Mouse (Mus musculus): ENCODE data around the gene Nap1l4. TPM values are rescaled to one million over a fixed set of nuclear protein-coding genes. Genes with fewer than 3 reads are reported as not detected.
A peak's percentile ranks its signal among the peaks of the same experiment; 100 is the strongest.
"Not testable (repeated sequence)": the region's sequence is repeated elsewhere in the genome, so short reads cannot be mapped to it uniquely, and the experiment has no call there.

Gene Nap1l4
- total RNA-seq (2014; fragmentation: Nextera tagmentation), result 85.5 and 133 TPM in 2 replicates
- total RNA-seq (2017), result 126 and 136 TPM in 2 replicates

DNA sequence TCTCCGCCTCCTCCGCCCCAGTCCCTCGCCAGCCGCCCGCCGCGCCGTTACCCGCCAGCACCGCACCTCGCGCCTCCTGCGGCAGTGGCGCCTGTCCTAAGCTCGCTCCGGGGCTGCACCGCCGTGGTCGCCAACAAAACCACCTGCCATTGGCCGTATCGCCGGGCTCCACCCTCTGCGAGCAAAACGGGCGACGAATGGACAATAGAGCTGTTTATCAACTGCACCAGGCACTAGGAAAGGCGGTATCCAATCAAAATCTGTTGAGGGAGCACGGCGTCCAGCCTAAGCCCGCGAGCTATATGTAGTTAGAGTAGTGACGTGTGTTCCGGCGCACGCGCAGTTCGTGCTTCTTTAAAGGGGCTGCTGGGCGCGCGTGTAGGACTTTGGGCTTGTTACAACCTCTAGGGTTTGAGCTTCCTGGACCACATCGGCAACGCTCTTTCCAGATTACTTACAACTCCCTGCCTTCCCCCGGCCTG is at the start of gene Nap1l4:
Gene Nap1l4 (minus strand): TSS at position 131 of the 482 bp plus-strand sequence.
- peak; percentile 85 for ATAC-seq (replicated peaks; ENCODE audit: poor library complexity, severe bottlenecking)

DNA sequence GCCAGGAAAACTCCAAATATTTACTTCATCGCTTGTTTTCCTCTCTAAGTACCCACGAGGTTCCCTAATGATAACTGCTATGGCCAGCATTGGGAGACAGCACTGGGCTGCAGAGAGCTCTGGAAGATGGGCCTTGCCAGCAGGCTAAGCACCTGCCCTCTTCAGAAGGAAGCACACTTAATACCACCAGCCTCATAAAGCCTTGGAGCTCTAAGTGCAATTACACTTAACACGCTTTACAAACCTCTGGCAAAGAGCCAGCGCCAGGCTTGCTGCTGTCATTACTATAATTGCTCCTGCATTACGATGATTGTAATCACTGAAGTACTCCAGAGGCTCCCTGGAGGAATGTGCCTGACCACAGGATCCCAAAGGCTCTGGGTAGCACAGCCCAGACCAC is 46.0 kb upstream of the Nap1l4 start:
- no peak for ATAC-seq (replicated peaks; ENCODE audit: poor library complexity, severe bottlenecking)

DNA sequence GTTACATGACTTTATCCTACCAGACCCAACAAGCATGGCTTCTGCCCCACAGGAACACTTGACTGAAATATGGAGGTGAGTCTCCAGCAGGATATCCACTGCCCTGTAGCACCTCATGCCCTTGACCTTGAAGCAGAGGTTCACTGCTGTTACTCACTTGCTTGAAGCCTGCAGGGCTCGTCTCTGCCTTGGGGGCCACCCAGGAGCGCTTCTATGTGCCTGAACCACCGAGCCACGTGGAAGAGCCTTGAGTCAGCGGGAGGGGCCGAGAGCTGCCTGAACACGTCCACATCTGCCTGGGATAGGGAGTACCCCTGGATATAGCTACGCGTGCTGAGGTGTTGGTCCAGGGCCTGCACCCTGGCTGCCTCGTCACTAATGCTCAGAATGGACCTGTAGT is 43.3 kb upstream of the Nap1l4 start:
- ATAC-seq (replicated peaks; ENCODE audit: poor library complexity, severe bottlenecking), result no peak

DNA sequence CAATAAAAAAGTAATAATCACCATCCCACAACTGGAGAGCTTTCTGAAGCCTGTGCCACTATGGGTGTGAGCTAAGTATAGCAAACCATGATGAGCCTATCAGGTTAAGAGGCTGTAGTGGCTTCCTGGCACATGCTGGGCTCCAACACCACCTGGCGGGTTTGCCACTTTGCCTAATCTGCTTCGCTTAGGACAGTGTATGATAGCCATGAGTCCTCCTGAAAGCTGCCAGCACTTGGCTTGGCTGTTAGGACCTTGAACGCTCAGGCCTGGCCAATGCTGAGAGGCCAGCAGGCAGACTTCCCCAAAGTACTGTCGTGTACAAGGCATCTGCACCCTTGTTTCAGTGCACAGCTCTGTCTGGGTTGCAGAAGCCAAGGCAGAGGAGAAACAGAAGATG is 39.1 kb upstream of the Nap1l4 start:
- no peak for ATAC-seq (replicated peaks; ENCODE audit: poor library complexity, severe bottlenecking)

DNA sequence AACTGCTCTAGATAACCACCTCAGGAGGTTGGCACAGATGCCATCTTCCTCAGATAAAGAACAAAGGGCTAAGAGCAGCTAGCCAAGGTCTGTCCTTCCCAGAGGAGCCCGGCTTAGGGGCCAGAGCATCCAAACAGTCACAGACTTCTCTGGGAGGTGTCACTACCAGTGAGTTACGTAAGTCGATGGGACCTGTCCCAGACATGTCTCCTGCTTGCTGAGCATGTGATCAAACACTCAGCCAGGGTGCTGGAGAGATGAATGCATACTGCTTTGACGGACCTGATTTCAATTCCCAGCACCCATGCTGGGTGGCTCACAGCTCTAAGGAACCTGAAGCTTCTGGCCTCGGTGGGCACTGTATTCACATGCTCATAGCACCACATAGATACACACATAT is 38.7 kb upstream of the Nap1l4 start:
- ATAC-seq (replicated peaks; ENCODE audit: poor library complexity, severe bottlenecking), result no peak

DNA sequence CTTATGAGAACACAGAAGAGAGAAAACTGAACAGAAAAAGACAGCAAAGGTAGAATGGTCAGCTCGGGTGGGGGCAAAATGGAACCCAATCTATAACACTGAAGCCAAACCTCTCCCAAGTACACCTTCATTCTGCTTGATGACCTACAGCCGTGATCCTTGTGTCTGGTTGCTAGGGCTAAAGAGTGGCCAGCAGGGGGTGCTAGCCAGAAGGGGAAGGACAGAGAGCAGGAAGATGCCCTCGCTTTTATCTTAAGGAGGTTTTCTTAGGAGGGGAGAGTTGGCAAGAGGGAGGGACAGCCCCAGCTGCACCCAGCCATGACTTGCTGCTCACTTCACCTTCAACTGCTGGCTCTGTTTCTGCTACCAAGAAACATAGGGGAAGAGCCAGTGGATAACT is 35.0 kb upstream of the Nap1l4 start:
- peak; percentile 81 for ATAC-seq (replicated peaks; ENCODE audit: poor library complexity, severe bottlenecking)

DNA sequence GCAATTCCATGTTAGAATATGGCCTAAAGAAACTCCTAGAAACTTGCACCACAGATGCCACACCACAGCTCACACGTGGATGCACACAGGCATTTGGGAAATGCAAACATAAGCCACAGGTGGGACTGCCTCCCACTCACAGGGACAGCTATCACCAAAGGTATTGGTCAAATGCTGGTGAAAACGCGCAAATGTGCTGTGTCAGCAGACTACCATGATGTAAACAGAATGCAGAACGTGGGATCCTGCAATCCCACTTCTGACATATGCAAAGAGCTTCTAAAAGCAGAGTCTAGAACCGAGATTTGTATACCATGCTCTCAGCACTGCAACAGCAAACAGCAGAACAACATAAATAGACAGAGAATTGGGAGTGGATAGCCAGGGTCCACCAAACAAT is 34.1 kb upstream of the Nap1l4 start:
- no peak for ATAC-seq (replicated peaks; ENCODE audit: poor library complexity, severe bottlenecking)

DNA sequence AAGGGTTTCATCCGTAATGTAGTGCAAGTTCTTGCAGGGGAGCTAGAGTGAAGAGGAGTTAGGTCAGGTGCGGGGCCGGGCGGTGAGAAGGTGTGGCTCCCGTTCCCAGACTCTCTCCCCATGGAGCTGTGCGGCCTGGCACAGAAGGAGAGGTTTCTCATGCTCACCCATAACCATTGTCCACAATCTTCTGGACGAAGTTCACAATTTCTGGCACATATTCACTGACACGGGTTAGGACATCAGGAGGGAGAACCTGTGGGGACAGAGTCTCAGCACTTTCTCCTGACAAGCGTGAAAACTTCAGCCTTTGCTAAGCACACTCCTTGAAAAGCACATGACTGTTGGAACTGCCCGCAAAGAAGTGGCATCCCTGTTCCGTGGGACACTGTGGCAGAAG is 26.8 kb upstream of the Nap1l4 start:
- ATAC-seq (replicated peaks; ENCODE audit: poor library complexity, severe bottlenecking), result no peak

DNA sequence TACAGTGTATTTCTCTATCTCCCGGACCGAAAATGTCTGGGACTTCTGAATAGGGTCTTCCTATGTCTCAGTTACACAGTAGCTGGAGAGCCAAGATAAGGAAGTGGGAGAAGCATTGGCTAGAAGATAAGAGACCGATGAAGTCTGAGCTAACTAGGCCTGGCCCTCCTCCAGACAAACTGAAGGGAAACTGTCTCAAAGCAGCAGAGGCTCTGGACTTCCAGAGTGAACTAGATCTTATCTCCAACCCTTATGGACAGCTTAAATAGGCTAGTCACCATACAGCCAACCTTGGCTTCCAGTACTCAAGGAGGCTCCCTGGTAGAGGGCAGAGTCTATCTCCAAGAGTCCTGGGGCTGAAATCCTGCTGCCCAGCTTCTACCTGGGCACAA is 16.7 kb upstream of the Nap1l4 start:
- peak; percentile 36 for ATAC-seq (replicated peaks; ENCODE audit: poor library complexity, severe bottlenecking)

DNA sequence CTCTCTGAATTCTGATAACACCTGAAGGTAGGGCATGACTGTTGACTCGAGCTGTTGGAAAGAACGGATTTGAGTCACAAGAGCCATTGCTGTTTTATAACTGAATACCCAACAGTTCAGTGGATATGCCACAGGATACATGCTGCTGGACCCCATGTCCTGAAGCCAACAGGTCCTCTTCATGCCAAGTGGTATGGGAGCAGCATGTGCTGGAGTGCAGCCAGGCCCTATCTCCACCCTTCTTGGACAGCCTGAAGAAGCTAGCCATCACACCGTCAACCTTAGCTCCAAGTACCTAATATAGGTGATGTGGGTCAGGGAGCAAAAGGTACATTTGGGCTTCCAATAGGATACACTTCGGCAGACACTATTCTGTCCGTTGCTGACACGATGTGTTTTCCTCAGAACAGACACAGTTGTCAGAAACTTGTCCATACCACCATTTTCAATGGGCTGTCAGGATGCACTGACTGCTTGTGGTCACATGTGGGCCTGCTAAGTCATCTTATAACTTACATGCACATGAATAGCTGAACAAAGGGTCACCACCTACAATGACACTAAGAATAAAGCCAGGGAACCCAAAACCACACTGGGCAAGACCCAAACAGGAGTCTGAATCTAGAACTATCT is 16.2 kb upstream of the Nap1l4 start:
- ATAC-seq (replicated peaks; ENCODE audit: poor library complexity, severe bottlenecking), result no peak

DNA sequence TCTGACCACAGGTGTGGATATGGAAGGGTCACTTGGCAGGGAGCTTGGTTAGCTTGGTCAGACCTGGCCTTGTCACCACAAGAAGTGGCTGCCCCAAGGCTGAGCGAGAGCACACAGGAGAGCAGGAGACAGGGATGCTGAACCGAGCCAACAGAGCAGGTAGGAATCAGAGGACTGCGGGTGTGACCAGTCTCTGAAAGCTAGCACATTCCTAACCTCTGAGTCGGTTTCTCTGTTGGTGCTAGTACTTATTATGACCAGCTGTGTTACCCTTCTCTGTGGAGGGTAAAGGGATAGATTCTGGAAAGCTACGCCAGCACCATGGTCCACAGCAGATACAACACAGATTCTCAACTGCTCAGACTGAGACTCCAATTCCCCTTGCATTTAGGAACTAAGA is 14.9 kb upstream of the Nap1l4 start:
- no peak for ATAC-seq (replicated peaks; ENCODE audit: poor library complexity, severe bottlenecking)

DNA sequence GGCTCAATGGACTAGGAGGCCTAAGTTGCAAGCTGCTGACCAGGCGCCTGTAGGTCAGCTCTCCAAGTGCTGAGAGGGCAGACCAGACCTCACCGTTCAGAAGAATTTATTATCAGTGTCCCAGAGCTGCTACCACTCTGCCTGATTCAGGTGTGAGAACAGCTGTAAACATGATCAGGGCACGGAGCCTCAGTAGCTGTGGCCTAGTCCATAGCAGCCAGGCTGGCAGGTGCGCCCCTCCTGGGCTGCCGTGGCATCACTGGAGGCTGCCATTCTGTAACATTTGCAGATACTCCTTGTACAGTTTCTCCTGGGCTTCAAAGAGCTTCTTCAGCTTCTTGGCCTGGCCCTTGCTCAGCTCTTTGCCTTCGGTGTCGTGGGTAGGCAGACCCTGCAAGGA is 8.7 kb upstream of the Nap1l4 start:
- no peak for ATAC-seq (replicated peaks; ENCODE audit: poor library complexity, severe bottlenecking)

DNA sequence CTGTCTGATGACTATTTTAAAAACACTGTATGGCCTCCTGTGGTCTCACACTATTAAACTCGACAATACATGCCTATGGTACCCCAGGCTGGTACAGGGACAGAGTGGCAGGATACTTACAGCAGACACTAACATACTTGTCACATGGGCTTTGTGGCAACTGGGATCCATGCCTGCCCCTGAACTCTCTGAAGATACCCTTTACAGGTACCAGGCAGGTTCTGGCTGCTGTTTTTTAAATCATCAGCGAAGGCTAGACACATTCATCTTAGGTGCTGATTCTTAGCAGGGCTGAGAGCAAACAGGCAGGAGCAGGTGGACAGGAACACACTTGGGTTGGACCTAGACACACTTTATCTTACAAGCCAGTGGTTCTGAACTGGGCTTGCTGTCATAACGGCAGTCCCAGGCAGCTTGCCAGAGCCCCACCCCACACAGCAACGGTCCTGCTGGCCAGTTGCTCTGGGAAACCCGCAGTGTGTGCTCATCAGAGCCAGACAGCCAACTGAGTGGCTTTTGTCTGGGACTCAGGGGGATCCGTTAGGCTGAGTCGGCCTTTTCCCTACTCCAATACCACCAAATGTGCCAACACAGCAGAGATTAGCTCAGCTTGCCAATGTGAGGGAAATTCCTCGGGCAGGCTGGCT is 8.2 kb upstream of the Nap1l4 start:
- ATAC-seq (replicated peaks; ENCODE audit: poor library complexity, severe bottlenecking), result peak; percentile 44

DNA sequence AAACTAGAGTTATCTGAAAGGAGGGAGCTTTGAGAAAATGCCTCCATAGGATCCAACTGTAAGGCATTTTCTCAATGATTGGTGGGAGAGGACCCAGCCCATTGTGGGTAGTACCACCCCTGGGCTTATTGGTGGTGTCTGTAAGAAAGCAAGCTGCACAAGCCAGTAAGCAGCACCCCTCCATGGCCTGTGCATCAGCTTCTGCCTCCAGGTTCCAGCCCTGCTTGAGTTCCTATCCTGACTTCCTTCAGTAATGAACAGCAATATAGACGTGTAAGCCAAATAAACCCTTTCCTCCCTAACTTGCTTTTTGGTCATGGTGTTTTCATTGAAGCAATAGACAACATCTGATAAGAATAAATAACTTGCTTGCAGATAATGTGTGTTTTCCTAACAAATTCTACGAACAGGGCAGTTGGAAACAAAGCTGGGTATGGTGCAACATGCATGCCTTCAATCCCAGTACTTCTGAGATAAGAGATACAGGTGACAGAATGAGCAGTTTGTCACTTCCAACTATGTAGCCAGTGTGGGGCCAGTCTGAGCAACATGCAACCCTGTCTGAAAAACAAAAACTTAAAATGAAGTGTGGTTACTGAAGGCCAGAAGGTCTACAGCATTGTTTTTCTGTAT is 798 bp upstream of the Nap1l4 start:
- ATAC-seq (replicated peaks; ENCODE audit: poor library complexity, severe bottlenecking), result no peak

DNA sequence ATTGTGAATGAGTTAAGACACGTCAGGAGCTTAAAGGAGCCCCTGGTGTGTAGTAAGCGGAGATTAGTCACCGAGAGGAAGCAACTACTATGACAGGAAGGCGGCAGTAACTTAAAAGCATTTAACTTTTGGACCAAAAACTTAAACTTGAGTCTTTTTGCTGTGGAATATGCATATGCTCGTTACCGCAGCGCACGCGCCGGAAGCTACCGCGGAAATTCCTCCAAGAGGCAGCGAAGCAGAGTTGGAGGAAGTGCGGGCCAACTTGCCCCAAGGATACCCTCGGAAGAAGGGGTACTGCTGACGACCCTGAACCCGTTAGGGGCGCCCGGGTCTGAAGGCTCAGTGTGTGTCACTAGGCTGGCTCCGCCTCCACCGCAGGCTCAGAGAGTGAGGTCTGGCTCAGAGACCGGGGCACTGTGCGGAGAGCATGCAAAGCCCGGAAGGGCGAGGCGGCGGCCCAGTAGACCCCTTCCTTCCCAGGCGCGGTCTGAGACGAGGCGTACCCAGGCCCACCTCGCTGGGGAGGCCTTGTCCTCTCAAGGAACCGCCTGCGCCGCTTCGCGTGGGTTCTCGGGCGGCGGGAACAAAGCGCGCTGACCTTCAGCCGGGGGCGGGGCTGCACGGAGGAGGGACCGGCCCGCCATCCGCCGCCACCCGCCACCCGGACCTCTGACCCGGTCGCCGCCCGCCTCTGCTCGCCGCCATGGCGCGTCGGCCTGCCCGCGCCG is 510 bp downstream of the Nap1l4 start:
- ATAC-seq (replicated peaks; ENCODE audit: poor library complexity, severe bottlenecking), result peak; percentile 49

DNA sequence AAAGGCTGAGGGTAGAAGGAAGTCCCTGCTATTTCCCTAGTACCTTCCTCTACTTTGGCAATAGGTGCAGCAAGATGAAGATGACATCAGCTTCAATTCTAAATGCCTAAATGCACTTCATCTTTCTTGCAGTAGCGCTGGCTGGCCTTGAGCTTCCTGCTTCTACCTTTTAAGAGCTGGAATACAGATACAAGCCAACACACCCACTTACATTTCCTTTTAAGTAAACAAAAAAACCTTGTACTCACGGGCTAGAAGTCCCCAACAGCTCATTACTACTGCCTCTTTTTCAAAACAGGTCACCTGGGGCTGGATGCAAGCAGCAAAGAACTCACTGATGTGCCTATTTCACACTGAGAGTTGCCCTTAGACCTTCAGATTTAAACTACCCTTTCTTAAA is 2.4 kb downstream of the Nap1l4 start:
- no peak for ATAC-seq (replicated peaks; ENCODE audit: poor library complexity, severe bottlenecking)

DNA sequence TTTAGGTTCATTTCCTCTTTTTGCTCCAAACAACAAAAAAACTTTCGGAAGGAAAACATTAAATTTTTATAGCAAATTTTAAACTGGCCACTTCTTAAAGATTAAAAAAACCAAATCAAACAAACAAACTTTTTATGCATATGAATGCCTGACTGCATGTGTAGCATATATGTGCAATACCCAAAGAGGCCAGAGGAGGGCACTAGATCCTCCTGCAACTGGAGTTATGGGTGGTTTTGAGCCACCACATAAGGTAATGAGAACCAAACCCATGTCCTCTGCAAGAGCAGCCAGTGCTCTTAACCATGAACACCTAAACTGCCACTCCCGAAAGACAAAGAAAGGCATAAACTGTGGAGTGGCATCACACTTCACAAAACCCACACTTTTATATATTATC is 4.5 kb downstream of the Nap1l4 start:
- no peak for ATAC-seq (replicated peaks; ENCODE audit: poor library complexity, severe bottlenecking)

DNA sequence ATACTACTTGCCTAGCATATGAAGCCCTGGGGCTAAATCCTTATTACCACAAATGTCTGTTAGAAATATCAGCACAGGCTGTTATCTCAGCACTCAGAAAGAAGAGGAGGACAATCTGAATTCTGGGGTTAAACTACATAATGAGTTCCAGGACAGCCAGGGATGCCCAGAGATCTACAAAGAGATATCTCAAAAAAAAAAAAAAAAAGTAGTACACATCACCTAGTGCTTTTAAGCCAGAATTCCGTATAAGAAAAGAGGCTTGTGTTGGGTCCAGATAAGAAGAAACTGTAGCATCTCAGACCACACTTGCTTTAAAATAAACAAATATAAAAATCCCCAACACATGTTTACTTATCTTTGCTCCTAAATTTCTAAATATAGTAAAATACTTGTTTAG is 10.2 kb downstream of the Nap1l4 start:
- ATAC-seq (replicated peaks; ENCODE audit: poor library complexity, severe bottlenecking), result no peak

DNA sequence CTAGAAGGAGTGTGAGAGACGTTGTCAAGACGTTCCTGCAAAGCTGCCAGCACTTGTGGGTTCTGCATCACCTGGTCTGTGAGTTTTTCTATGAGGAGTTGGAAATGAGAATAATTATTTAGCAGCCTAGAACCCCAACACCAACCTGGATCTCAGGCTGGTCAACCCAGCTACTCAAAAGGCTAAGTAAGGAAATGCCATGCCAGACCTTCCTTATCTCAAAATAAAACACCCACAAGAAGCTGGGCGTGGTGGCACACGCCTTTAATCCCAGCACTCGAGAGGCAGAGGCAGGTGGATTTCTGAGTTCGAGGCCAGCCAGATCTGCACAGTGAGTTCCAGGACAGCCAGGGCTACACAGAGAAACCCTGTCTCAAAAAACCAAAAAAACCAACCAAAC is 10.7 kb downstream of the Nap1l4 start:
- not testable (repeated sequence) for ATAC-seq (replicated peaks; ENCODE audit: poor library complexity, severe bottlenecking)

DNA sequence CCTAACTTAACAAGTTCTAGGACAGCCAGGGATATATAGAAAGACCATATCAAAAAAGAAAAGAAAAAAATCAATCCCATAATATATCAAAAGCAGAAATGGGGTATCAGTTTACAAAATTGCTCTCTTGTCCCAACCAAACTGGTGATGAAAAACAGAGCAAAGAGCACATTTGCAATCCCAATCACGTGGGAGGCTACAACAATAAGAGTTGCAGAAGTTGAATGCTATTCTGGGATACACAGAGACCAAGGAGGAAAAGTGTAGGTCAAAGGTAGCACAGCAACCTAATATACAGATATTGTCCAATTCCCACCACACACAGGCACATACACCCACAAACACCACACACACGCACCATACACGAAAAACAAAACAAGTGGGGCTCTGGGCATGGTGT is 12.7 kb downstream of the Nap1l4 start:
- no peak for ATAC-seq (replicated peaks; ENCODE audit: poor library complexity, severe bottlenecking)

DNA sequence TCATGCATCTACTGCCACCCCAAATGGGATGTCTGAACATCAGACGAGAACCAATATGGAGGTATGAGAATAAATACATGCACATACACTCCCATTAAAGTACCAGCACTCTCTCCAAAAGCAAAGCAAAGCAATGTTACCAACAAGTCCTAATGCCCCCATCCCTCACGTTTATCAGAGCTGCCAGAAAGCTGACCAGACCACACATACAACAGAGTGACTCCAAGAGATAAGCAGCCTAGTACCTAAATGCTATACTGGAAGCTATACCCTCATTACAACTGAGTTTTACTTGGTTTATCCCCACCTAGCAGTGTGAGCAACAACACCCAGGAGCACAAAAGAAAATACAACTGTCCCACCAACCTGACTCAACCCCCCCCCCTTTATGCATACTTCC is 15.6 kb downstream of the Nap1l4 start:
- ATAC-seq (replicated peaks; ENCODE audit: poor library complexity, severe bottlenecking), result no peak
